21 mouse cellular contexts compared by ENCODE assay signal in the genomic region with DNA sequence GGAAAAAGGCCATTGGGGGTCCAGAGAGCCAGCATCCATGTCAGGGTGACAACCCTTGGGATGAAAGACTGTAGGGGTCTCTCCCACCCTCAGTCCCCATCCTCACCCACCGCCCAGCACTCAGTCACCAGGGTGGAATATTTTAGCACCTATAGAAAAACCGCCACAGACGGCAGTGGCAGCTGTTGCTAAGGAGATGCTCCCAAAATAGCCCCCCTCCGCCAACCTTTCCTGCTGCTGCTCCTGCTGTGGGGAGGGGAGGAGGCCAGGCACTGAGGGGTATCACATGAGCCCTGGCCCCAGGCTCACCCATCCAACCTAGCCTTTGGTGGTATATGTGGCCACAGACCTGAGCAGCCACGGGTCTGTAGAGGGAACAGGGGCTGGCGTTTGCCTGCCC. TPM values are rescaled to one million over a fixed set of nuclear protein-coding genes. Genes with fewer than 3 reads are reported as not detected.
DNase-seq lines count a peak whose midpoint lies in the region; ATAC-seq and TF ChIP-seq lines count a peak whose summit lies in the region.
"Had no signal": no experiment of that assay in that cellular context is flagged by ENCODE, and none has a peak within 500 bp of the region (broad histone marks: within the 10 kb centered on the region; RNA-seq: fewer than 3 reads in every experiment).

No protein-coding gene starts in this region.

- DNase-seq in layer of hippocampus, adult 9-11 months: peak; percentile 66
- no peak for DNase-seq in layer of hippocampus, postnatal 36 days
- peak; percentile 86 for DNase-seq in brain, adult 2 months (ENCODE audit: low read depth, low spot score)
- no peak for DNase-seq in Muller cell, postnatal 12 days (ENCODE audit: inconsistent ontology term)
- DNase-seq: cerebellum, postnatal 25 days; gastrocnemius, postnatal 14 days; kidney, adult 2 months; kidney, postnatal 14 days; liver; liver, postnatal 0 days had no signal

- no peak for TF ChIP-seq CTCF in olfactory bulb, adult 2 months (IDR thresholded peaks at IDR 0.05; ENCODE audit: insufficient read depth, low read depth, low read length)

- ATAC-seq in forebrain, embryonic 13.5 days: no peak
- ATAC-seq in forebrain, embryonic 12.5 days (ENCODE audit: low FRiP score): no peak
- ATAC-seq in neural tube, embryonic 15.5 days (ENCODE audit: low FRiP score): no peak
- ATAC-seq: CD4-positive, CD25-positive, alpha-beta regulatory T cell, adult 4 months; forebrain, embryonic 16.5 days; liver, postnatal 0 days had no signal

- peaks cover 89% of the 10 kb centered on the region for H3K27me3 ChIP-seq in forebrain, embryonic 13.5 days
- H3K27me3 ChIP-seq in forebrain, embryonic 12.5 days: peaks cover 98% of the 10 kb centered on the region
- H3K27me3 ChIP-seq in neural tube, embryonic 15.5 days (replicated peaks): peaks cover 81% of the 10 kb centered on the region

- WGBS in forebrain, embryonic 13.5 days: 43% methylated on average over 6 of the region's 6 CpGs
- 34% methylated on average over 6 of the region's 6 CpGs for WGBS in forebrain, embryonic 12.5 days
- 31% methylated on average over 6 of the region's 6 CpGs for WGBS in olfactory bulb, adult 2 months
- WGBS in neural tube, embryonic 15.5 days: 23% methylated on average over 6 of the region's 6 CpGs

- peak overlapping the region; percentile 45; the same call in 1 of the 2 replicates for H3K9ac ChIP-seq in forebrain, embryonic 13.5 days
- no peak overlapping the region for H3K9ac ChIP-seq in forebrain, embryonic 12.5 days
- no peak overlapping the region for H3K9ac ChIP-seq in neural tube, embryonic 15.5 days (replicated peaks)
- H3K9ac ChIP-seq: liver, postnatal 0 days; stomach, embryonic 15.5 days had no signal

- peaks cover 41% of the 10 kb centered on the region for H3K4me1 ChIP-seq in forebrain, embryonic 13.5 days
- peaks cover 40% of the 10 kb centered on the region for H3K4me1 ChIP-seq in forebrain, embryonic 12.5 days
- H3K4me1 ChIP-seq in olfactory bulb, adult 2 months (ENCODE audit: control insufficient read depth, insufficient read depth, low read length): peaks cover 53% of the 10 kb centered on the region
- peaks cover 33% of the 10 kb centered on the region for H3K4me1 ChIP-seq in neural tube, embryonic 15.5 days

- no peak overlapping the region for H3K4me3 ChIP-seq in forebrain, embryonic 13.5 days
- H3K4me3 ChIP-seq in forebrain, embryonic 12.5 days (replicated peaks): no peak overlapping the region
- peak overlapping the region; percentile 50 for H3K4me3 ChIP-seq in olfactory bulb, adult 2 months (ENCODE audit: insufficient read depth, low read depth, low read length)
- no peak overlapping the region for H3K4me3 ChIP-seq in neural tube, embryonic 15.5 days (replicated peaks)
- H3K4me3 ChIP-seq: stomach, embryonic 15.5 days had no signal

- no peak for TF ChIP-seq POLR2A in olfactory bulb, adult 2 months (IDR thresholded peaks at IDR 0.05; ENCODE audit: insufficient read depth, low read depth, low read length)

- H3K27ac ChIP-seq in forebrain, embryonic 13.5 days: no peak overlapping the region
- H3K27ac ChIP-seq in forebrain, embryonic 12.5 days: no peak overlapping the region
- peak overlapping the region; percentile 98 for H3K27ac ChIP-seq in olfactory bulb, adult 2 months (ENCODE audit: insufficient read depth, low read depth, low read length)
- no peak overlapping the region for H3K27ac ChIP-seq in neural tube, embryonic 15.5 days (replicated peaks)
- H3K27ac ChIP-seq: stomach, embryonic 15.5 days had no signal

- H3K9me3 ChIP-seq in forebrain, embryonic 13.5 days (replicated peaks): no peaks in the 10 kb centered on the region
- no peaks in the 10 kb centered on the region for H3K9me3 ChIP-seq in forebrain, embryonic 12.5 days
- no peaks in the 10 kb centered on the region for H3K9me3 ChIP-seq in neural tube, embryonic 15.5 days (replicated peaks)
- H3K9me3 ChIP-seq: G1E; stomach, embryonic 15.5 days had no signal

- no peak overlapping the region for H3K4me2 ChIP-seq in forebrain, embryonic 13.5 days
- no peak overlapping the region for H3K4me2 ChIP-seq in forebrain, embryonic 12.5 days
- no peak overlapping the region for H3K4me2 ChIP-seq in neural tube, embryonic 15.5 days
- H3K4me2 ChIP-seq: stomach, embryonic 15.5 days had no signal

- no peaks in the 10 kb centered on the region for H3K36me3 ChIP-seq in forebrain, embryonic 13.5 days (ENCODE audit: poor library complexity, severe bottlenecking)
- no peaks in the 10 kb centered on the region for H3K36me3 ChIP-seq in forebrain, embryonic 12.5 days (replicated peaks)
- no peaks in the 10 kb centered on the region for H3K36me3 ChIP-seq in neural tube, embryonic 15.5 days
- H3K36me3 ChIP-seq: G1E; stomach, embryonic 15.5 days had no signal

RNA-seq across cellular contexts. Expression of a gene that starts 5.0 kb away (rescaled TPM):
- polyA plus RNA-seq in forebrain, embryonic 13.5 days (2015; fragmentation: Nextera tagmentation; extraction: Ambion mirVana): not detected in 2 replicates
- polyA plus RNA-seq in forebrain, embryonic 12.5 days (2016; fragmentation: Nextera tagmentation; extraction: Ambion mirVana): not detected in 2 replicates
- total RNA-seq in layer of hippocampus, postnatal 36 days (2021): 10 to 100 TPM; 69.5 to 75.8 TPM
- 142 TPM in 1 of 2 replicates, not detected in the other for polyA plus RNA-seq in olfactory bulb, adult 2 months (2012; ENCODE audit: insufficient read depth, insufficient read length, low replicate concordance, missing spikeins)
- polyA plus RNA-seq in neural tube, embryonic 15.5 days (2015; fragmentation: Nextera tagmentation; extraction: Ambion mirVana): not detected in 2 replicates
- total RNA-seq: hematopoietic stem cell, adult 5-6 weeks had no signal
- polyA plus RNA-seq: CD4-positive, CD25-positive, alpha-beta regulatory T cell, adult 4 months; G1E; liver, postnatal 0 days; neural tube, embryonic 14.5 days; spleen, adult 2 months; stomach, embryonic 15.5 days had no signal

RNA-seq across cellular contexts. Expression of a gene that starts 6.2 kb away (rescaled TPM):
- polyA plus RNA-seq in forebrain, embryonic 13.5 days (2015; fragmentation: Nextera tagmentation; extraction: Ambion mirVana): 5.1 and 6.4 TPM in 2 replicates
- polyA plus RNA-seq in forebrain, embryonic 12.5 days (2016; fragmentation: Nextera tagmentation; extraction: Ambion mirVana): 12.8 and 15.3 TPM in 2 replicates
- under 1 TPM in 1 of 2 experiments, not detected in 1; 0.32 TPM for total RNA-seq in layer of hippocampus, postnatal 36 days (2021)
- polyA plus RNA-seq in olfactory bulb, adult 2 months (2012; ENCODE audit: insufficient read depth, insufficient read length, low replicate concordance, missing spikeins): not detected in 2 replicates
- polyA plus RNA-seq in neural tube, embryonic 15.5 days (2015; fragmentation: Nextera tagmentation; extraction: Ambion mirVana): 18.5 and 23.9 TPM in 2 replicates
- total RNA-seq: hematopoietic stem cell, adult 5-6 weeks had no signal
- polyA plus RNA-seq: CD4-positive, CD25-positive, alpha-beta regulatory T cell, adult 4 months; G1E had no signal

RNA-seq across cellular contexts. Expression of a gene that starts 36.5 kb away (rescaled TPM):
- 61.5 and 66.8 TPM in 2 replicates for polyA plus RNA-seq in forebrain, embryonic 13.5 days (2015; fragmentation: Nextera tagmentation; extraction: Ambion mirVana)
- 76.2 and 77.5 TPM in 2 replicates for polyA plus RNA-seq in forebrain, embryonic 12.5 days (2016; fragmentation: Nextera tagmentation; extraction: Ambion mirVana)
- total RNA-seq in layer of hippocampus, postnatal 36 days (2021): 100 to 1,000 TPM; 311 to 331 TPM
- 399 and 583 TPM in 2 replicates for polyA plus RNA-seq in olfactory bulb, adult 2 months (2012; ENCODE audit: insufficient read depth, insufficient read length, low replicate concordance, missing spikeins)
- 47.9 and 49.6 TPM in 2 replicates for polyA plus RNA-seq in neural tube, embryonic 15.5 days (2015; fragmentation: Nextera tagmentation; extraction: Ambion mirVana)

RNA-seq across cellular contexts. Expression of a gene that starts 54.6 kb away (rescaled TPM):
- polyA plus RNA-seq in forebrain, embryonic 13.5 days (2015; fragmentation: Nextera tagmentation; extraction: Ambion mirVana): 200 and 208 TPM in 2 replicates
- polyA plus RNA-seq in forebrain, embryonic 12.5 days (2016; fragmentation: Nextera tagmentation; extraction: Ambion mirVana): 245 and 267 TPM in 2 replicates
- total RNA-seq in layer of hippocampus, postnatal 36 days (2021): 100 to 1,000 TPM; 111 to 120 TPM
- polyA plus RNA-seq in olfactory bulb, adult 2 months (2012; ENCODE audit: insufficient read depth, insufficient read length, low replicate concordance, missing spikeins): not detected in 2 replicates
- polyA plus RNA-seq in neural tube, embryonic 15.5 days (2015; fragmentation: Nextera tagmentation; extraction: Ambion mirVana): 178 and 216 TPM in 2 replicates
- polyA plus RNA-seq: G1E had no signal

Comparison
In these comparisons a context has a peak if more than half of its experiments do, and no peak if none do; other contexts are left out.
1. DNase-seq: peak in layer of hippocampus, adult 9-11 months (single experiment) and brain, adult 2 months (single experiment); none in layer of hippocampus, postnatal 36 days (0 of 2) and Muller cell, postnatal 12 days (single experiment).
2. RNA of a gene that starts 5.0 kb away (polyA plus RNA-seq): 142 TPM in olfactory bulb, adult 2 months; not detected in forebrain, embryonic 13.5 days, not detected in neural tube, embryonic 15.5 days and not detected in forebrain, embryonic 12.5 days; every median in the first group is over 10 times any median in the second.